Mouse (Mus musculus) E14TG2a.4 (cell line): ENCODE results near the gene Srsf1.

Source experiments
- CTCF ChIP-seq: conservative IDR thresholded peaks from 2 replicates; pipeline ENCODE4 v1.5.1; 2014; ENCODE audit warnings: low read length
- NANOG ChIP-seq: IDR thresholded peaks from 2 replicates; pipeline ENCODE4 v1.6.1; 2014; ENCODE audit warnings: borderline replicate concordance, low read length, mixed read lengths

GRCm38 (mm10) chr11:88030219-88030618 lies 17.0 kb upstream of the Srsf1 start:
- no peak for TF ChIP-seq CTCF
- TF ChIP-seq NANOG: no peak
